Mouse (Mus musculus) layer of hippocampus, postnatal 10 days (tissue): ENCODE measurements at regions not wholly inside any gene's neighbourhood (a gene's known extent, or its start where the extent isn't known, plus 50 kb on each side); places are given as distances from the start of the nearest gene placed in this dataset.
A peak's percentile ranks its signal among the peaks of the same experiment; 100 is the strongest.

Source experiments
- DNase-seq, 2 experiments: peaks; one replicate each; pipeline ENCODE4 v3.0.0; 2021; ENCODE audit warnings: low spot score in 2 of 2

DNA sequence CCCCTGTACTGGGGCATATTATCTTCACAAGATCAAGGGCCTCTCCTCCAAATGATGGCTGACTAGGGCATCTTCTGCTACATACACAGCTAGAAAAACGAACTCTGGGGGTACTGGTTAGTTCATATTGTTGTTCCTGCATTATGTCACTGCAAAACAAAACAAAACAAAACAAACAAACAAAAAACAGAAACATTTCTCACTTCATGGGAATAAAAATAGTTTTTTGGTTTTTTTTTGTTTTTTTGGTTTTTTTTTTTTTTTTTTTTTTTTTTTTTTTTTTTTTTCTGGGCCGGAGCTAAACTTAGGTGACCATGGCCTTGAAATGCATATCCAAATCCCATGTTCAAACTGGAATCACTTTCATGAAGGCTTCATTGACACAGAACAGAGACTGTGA, 1184.4 kb downstream of the Efna5 start:
- no peak for DNase-seq

- no peak for DNase-seq
Measured at GRCm38 (mm10) chr17:61686325-61686724, 1194.8 kb downstream of the Efna5 start.

- DNase-seq, result no peak
Measured at GRCm38 (mm10) chr17:61684524-61684923, 1196.6 kb downstream of the Efna5 start.

DNA sequence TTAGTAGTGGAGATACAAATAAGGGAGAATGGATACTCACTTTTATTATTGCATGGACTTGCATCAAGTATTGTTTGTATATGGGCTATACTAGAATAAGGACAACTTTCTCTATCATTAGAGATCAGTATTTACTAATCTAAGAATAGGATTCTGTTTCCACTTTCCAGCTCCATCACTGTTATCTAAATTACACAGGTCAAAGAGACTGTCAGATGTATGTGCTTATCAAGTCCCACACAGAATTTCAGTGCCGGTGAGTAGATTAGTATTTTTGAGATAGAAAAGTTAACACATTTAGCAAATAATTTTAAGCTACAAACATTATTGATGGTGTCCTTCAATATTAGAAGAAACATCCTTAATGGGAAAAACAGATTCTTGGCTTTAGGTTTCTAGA, 1210.5 kb downstream of the Efna5 start:
- no peak for DNase-seq

GRCm38 (mm10) chr17:61667428-61667827, 1213.7 kb downstream of the Efna5 start:
- DNase-seq, result no peak

DNA sequence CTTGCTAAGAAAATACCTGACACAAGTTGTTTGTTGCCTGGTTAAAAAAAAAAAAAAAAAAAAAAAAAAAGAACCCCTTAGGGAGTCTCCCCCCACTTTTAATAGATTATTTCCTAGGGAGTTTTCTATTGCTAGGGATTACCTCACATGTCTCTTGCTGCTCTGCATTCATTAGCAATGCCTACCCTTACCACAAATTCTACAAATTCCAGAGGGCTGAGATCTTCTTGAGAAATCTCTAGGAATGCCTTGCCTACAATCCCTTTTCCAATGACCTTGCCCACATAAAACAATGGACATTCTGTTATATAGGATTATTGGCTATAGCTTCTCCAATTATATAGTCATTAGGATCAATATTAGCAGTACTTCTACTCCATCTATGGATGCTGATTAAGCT, 1216.2 kb downstream of the Efna5 start:
- DNase-seq, result no peak

DNA sequence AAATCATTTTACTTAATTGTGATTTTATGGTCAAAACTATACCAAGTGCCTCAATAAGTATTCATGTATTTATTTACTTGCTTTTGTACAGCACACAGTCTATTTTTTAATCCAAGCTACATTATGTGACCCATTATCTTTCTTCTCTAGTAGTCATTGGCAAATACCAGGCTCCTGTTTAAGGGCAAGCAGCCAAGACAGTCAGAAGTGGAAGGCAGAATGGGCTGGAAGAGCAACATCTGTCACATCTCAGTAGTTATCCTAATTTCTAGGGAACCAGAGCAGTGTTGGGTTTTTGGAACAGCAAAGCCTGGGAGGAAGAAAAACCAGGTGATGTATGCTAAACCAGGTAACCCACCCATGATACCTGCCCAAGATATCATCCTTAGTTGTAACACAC, 1233.5 kb downstream of the Efna5 start:
- no peak for DNase-seq

GRCm38 (mm10) chr17:61608286-61608685, 1272.8 kb downstream of the Efna5 start:
- no peak for DNase-seq

- peak; percentile 3 to 15 for DNase-seq
Measured at GRCm38 (mm10) chr17:61606729-61607481, 1274.2 kb downstream of the Efna5 start.

GRCm38 (mm10) chr17:61604246-61604645, 1276.9 kb downstream of the Efna5 start:
- no peak for DNase-seq

DNA sequence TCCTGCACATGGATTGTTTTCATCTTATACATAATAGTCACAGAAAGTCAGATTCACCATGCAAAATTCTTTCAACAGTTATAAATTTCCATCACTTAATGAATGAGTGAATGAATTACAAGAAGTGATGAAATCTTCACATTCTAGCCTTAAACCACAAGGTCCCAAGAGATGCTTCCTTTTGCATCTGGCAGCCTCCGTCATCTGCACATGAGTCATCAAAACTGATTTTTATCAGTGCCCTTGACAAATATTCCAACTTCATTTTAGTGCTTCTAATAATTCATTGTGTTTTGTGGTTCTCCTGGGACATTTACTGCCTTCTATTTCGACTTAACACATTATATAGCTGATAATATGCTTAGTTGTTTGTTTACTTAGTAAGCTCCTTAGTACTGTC, 1291.9 kb downstream of the Efna5 start:
- DNase-seq, result no peak

DNA sequence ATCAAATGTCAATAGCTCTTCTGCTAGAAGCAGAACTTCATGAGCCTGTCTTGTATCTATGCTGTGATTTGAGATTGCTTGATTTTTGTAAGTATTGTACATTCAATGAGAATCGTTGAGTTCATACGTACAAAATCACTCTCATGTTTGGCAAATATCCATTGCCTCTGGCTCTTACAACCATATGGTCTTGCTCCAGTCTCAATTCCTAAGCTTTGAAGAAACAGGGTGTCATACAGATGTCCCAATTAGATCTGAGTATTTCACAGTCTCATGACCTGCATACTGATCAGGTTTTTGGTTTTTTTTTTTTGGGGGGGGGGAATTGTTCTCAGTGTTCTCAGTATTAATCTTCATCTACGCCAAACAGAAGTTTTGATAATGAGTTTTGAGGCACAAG, 1302.2 kb downstream of the Efna5 start:
- no peak for DNase-seq

GRCm38 (mm10) chr17:61570933-61571332, 1310.2 kb downstream of the Efna5 start:
- DNase-seq, result no peak
